Mouse (Mus musculus) cerebellum, adult 2 months (tissue): ENCODE results near the gene Eogt.

Experiments
- CTCF ChIP-seq: fragments of 200-500 bp; IDR thresholded peaks from 2 replicates; pipeline ENCODE4 v1.5.1; 2011; ENCODE audit warnings: low read depth, mild to moderate bottlenecking, control low read depth, low read length, moderate library complexity, borderline replicate concordance; ENCODE audit not compliant: insufficient read depth
- POLR2A ChIP-seq: fragments of 200-500 bp; IDR thresholded peaks from 2 replicates; pipeline ENCODE4 v1.6.1; 2011; ENCODE audit warnings: low read length, control low read depth, borderline replicate concordance; ENCODE audit not compliant: insufficient read depth

DNA sequence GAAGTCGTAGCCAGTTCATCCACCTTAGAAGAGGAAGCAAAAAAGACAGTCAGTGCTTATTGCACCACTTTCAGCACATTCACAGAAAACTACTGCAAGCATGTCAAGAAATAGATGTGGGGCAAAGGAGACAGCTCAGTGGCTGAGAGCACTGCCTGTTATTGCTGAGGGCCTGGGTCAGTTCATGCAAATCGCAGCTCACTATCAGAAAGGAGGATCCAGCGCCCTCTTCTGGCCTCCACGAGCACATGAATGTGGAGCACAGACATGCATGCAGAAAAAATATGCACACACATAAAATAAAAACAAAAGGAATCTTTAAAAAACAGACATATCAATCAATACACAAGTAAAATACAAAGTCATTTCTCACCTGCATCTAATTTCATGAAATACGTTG lies 18.0 kb downstream of the Eogt start:
- TF ChIP-seq CTCF, result no peak
- no peak for TF ChIP-seq POLR2A
